Mouse (Mus musculus): ENCODE results near the gene Fgf13. TPM values are rescaled to one million over a fixed set of nuclear protein-coding genes. Genes with fewer than 3 reads are reported as not detected.

Fgf13 gene
- polyA plus RNA-seq (2014; fragmentation: Nextera tagmentation; extraction: Ambion mirVana): 46.1 and 51.7 TPM in 2 replicates

DNA sequence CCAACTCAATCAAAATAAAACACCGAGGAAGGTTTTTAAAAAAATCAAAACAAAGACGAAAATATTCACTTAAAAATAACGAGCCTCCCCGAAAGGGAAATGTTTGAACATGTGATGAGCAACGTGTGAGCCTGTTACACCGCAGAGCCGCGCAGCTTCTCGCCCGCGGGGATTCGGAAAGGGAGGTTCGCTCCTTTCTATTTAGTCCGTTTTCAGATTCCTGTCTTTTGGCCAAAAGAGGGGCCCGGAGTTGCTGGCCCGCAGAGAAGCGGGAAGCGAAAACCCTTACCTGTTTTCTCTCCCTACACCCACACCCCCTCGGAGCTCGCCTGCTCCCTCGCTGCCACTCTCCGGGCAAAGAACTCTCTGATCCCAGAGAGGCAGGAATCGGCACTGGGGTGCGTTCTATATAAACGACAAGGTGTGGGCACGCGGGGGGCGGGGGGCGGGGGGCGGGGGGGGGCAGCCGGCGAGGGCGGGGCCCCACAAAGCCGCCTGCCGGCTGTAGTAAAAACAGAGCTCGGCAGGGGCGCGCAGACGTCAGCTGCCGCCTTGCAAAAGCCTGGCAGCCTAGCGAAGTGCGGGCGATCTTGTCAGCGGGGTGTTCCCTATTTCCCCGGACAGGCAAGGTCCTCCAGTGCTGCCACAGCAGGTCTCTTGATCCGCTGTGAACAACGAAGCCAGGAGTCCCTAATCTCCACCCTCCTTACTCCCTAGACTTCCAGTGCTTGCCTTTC is at the start of gene Fgf13:
Gene Fgf13 (minus strand): TSS at position 377 of the 737 bp plus-strand sequence.
- WGBS: 16% methylated on average over 43 of the region's 47 CpGs
- Histone ChIP-seq H3K4me1 (ENCODE audit: control insufficient read depth in 2 of 2, insufficient read depth in 2 of 2, low read length in 2 of 2) (no peaks in the 10 kb centered on the region), H3K9me3 (ENCODE audit: control insufficient read depth, low read length) (no peaks in the 10 kb centered on the region), H3K4me3 (ENCODE audit: control insufficient read depth in 1 of 2, insufficient read depth in 1 of 2, low read depth in 1 of 2, low read length in 2 of 2) (peak within 1 kb of the TSS; percentile 49 to 52), H3K4me2 (ENCODE audit: low read length) (peak within 1 kb of the TSS; percentile 68), H3K9ac (ENCODE audit: low read length) (peak within 1 kb of the TSS; percentile 75), H3K27ac (replicated peaks in 1 of 2; ENCODE audit: control insufficient read depth in 1 of 2, insufficient read depth in 1 of 2, low read depth in 2 of 2, low read length in 2 of 2) (peak within 1 kb of the TSS; percentile 42 to 81), H3K27me3 (ENCODE audit: control insufficient read depth, insufficient read depth, low read length) (no peaks in the 10 kb centered on the region), H3K36me3 (ENCODE audit: control insufficient read depth, insufficient read depth, low read length) (no peaks in the 10 kb centered on the region)
- peak; percentile 38; the same call in 1 of the 2 replicates for ATAC-seq (ENCODE audit: insufficient number of reproducible peaks, insufficient read depth, low FRiP score, low read depth)

DNA sequence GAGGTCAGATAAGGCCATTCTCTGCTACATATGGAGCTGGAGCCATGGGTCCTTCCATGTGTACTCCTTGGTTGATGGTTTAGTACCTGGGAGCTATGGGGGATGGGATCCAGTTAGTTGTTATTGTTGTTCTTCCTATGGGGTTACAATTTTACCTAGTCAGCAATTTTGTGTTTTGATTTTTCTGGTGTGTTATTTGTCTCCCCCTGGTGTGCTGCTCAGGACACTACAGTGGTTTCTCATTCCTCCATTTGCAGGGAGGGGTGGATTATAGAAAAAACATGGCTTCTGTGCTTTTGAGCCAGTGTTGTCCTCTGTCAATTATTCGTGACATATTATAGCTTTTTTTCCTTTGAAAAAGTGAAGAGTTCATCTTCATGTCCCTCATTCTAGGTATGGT is 38.7 kb upstream of the Fgf13 start:
- Histone ChIP-seq H3K27me3 (ENCODE audit: control insufficient read depth, insufficient read depth, low read length) (no peaks in the 10 kb centered on the region), H3K4me2 (ENCODE audit: low read length) (no peak overlapping the region), H3K36me3 (ENCODE audit: control insufficient read depth, insufficient read depth, low read length) (no peaks in the 10 kb centered on the region), H3K27ac (replicated peaks in 1 of 2; ENCODE audit: control insufficient read depth in 1 of 2, insufficient read depth in 1 of 2, low read depth in 2 of 2, low read length in 2 of 2) (no peak overlapping the region), H3K4me3 (ENCODE audit: control insufficient read depth in 1 of 2, insufficient read depth in 1 of 2, low read depth in 1 of 2, low read length in 2 of 2) (no peak overlapping the region), H3K4me1 (ENCODE audit: control insufficient read depth in 2 of 2, insufficient read depth in 2 of 2, low read length in 2 of 2) (no peaks in the 10 kb centered on the region), H3K9me3 (ENCODE audit: control insufficient read depth, low read length) (no peaks in the 10 kb centered on the region), H3K9ac (ENCODE audit: low read length) (no peak overlapping the region)
- ATAC-seq (ENCODE audit: insufficient number of reproducible peaks, insufficient read depth, low FRiP score, low read depth): no peak
- WGBS: 40% methylated on average over 1 of the region's 1 CpGs

GRCm38 (mm10) chrX:59589050-59589449 is 21.2 kb upstream of the Fgf13 start:
- ATAC-seq (ENCODE audit: insufficient number of reproducible peaks, insufficient read depth, low FRiP score, low read depth): no peak
- Histone ChIP-seq H3K4me1 (ENCODE audit: control insufficient read depth in 2 of 2, insufficient read depth in 2 of 2, low read length in 2 of 2) (peaks cover 3 to 4% of the 10 kb centered on the region in 2 experiments; a peak in 1 of 4 replicates), H3K4me2 (ENCODE audit: low read length) (0 out of 2 replicates have a peak overlapping the region, but pooled peaks have one; percentile 0)

GRCm38 (mm10) chrX:59585508-59586186 is 17.8 kb upstream of the Fgf13 start:
- Histone ChIP-seq H3K4me3 (ENCODE audit: control insufficient read depth in 1 of 2, insufficient read depth in 1 of 2, low read depth in 1 of 2, low read length in 2 of 2) (peak overlapping the region; percentile 22 to 33), H3K4me1 (ENCODE audit: control insufficient read depth in 2 of 2, insufficient read depth in 2 of 2, low read length in 2 of 2) (peaks cover 3 to 4% of the 10 kb centered on the region in 2 experiments; a peak in 1 of 4 replicates), H3K27me3 (ENCODE audit: control insufficient read depth, insufficient read depth, low read length) (no peaks in the 10 kb centered on the region), H3K27ac (replicated peaks in 1 of 2; ENCODE audit: control insufficient read depth in 1 of 2, insufficient read depth in 1 of 2, low read depth in 2 of 2, low read length in 2 of 2) (peak overlapping the region; percentile 55 to 66; a peak in 3 of 4 replicates), H3K9me3 (ENCODE audit: control insufficient read depth, low read length) (no peaks in the 10 kb centered on the region), H3K36me3 (ENCODE audit: control insufficient read depth, insufficient read depth, low read length) (no peaks in the 10 kb centered on the region), H3K9ac (ENCODE audit: low read length) (peak overlapping the region; percentile 42), H3K4me2 (ENCODE audit: low read length) (peak overlapping the region; percentile 56)
- 52% methylated on average over 11 of the region's 11 CpGs for WGBS
- ATAC-seq (ENCODE audit: insufficient number of reproducible peaks, insufficient read depth, low FRiP score, low read depth): no peak

More at GRCm38 (mm10) chrX:59589050-59589449, 21.2 kb upstream of the Fgf13 start:
- Histone ChIP-seq H3K4me3 (ENCODE audit: control insufficient read depth in 1 of 2, insufficient read depth in 1 of 2, low read depth in 1 of 2, low read length in 2 of 2) (no peak overlapping the region), H3K9ac (ENCODE audit: low read length) (no peak overlapping the region), H3K27ac (replicated peaks in 1 of 2; ENCODE audit: control insufficient read depth in 1 of 2, insufficient read depth in 1 of 2, low read depth in 2 of 2, low read length in 2 of 2) (peak overlapping the region; percentile 71 to 73), H3K27me3 (ENCODE audit: control insufficient read depth, insufficient read depth, low read length) (no peaks in the 10 kb centered on the region), H3K36me3 (ENCODE audit: control insufficient read depth, insufficient read depth, low read length) (no peaks in the 10 kb centered on the region), H3K9me3 (ENCODE audit: control insufficient read depth, low read length) (no peaks in the 10 kb centered on the region)
- 26% methylated on average over 5 of the region's 5 CpGs for WGBS

GRCm38 (mm10) chrX:59584034-59584433 is 16.2 kb upstream of the Fgf13 start:
- H3K4me1 ChIP-seq (ENCODE audit: control insufficient read depth in 2 of 2, insufficient read depth in 2 of 2, low read length in 2 of 2): peaks cover under 1 to 4% of the 10 kb centered on the region in 2 experiments; a peak in 1 of 4 replicates
- no peak for ATAC-seq (ENCODE audit: insufficient number of reproducible peaks, insufficient read depth, low FRiP score, low read depth)
- peak overlapping the region; percentile 56 for H3K4me2 ChIP-seq (ENCODE audit: low read length)
- no peak overlapping the region for H3K27ac ChIP-seq (replicated peaks in 1 of 2; ENCODE audit: control insufficient read depth in 1 of 2, insufficient read depth in 1 of 2, low read depth in 2 of 2, low read length in 2 of 2)
- no peaks in the 10 kb centered on the region for H3K36me3 ChIP-seq (ENCODE audit: control insufficient read depth, insufficient read depth, low read length)
- no peaks in the 10 kb centered on the region for H3K27me3 ChIP-seq (ENCODE audit: control insufficient read depth, insufficient read depth, low read length)
- no peak overlapping the region for H3K4me3 ChIP-seq (ENCODE audit: control insufficient read depth in 1 of 2, insufficient read depth in 1 of 2, low read depth in 1 of 2, low read length in 2 of 2)
- no peaks in the 10 kb centered on the region for H3K9me3 ChIP-seq (ENCODE audit: control insufficient read depth, low read length)
- H3K9ac ChIP-seq (ENCODE audit: low read length): no peak overlapping the region

DNA sequence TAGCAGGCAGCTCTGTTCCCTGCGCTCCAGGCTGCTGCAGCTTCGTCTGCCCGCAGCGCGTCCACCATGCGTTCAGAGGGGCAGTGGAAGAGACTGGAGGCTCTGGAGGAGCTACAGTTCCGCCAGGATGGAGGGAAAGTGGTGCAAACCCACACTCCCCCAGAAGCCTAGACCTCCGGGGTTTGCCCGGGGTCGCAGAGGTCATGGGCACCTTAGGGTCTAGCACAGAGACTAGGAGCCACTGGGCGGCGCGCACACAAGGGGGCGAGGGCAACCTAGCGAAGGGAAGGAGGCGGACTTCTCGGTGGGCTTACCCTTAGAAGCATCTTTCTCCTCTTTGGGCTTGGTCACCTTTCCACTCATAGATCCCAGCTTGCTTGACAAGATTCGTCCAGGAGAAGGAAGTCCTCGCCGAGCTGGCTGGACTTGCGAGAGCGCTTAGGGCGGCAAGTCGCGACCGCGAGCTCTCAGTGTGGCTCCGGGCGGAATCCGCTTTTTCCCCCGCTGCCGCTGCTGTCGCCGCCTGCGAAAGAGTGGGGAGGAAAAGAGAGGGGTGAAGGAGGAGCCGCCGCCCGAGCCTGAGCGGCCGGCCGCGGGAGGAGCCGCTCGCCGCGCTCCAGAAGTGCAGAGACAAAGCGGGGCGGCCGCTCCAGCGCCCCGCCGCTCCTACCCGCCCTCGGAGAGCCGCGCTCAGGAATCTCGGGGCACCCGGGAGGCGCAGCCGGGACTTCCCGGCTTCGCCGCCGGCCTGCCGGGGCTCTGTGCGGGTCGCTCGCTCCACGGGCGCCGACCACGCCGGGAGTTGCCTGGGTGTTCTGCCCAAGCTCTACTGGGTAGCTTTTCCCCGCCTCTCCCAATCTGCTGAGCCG is 811 bp downstream of the Fgf13 start:
- peak overlapping the region; percentile 47 to 49 for H3K4me3 ChIP-seq (ENCODE audit: control insufficient read depth in 1 of 2, insufficient read depth in 1 of 2, low read depth in 1 of 2, low read length in 2 of 2)
- no peaks in the 10 kb centered on the region for H3K36me3 ChIP-seq (ENCODE audit: control insufficient read depth, insufficient read depth, low read length)
- peak overlapping the region; percentile 42 to 81 for H3K27ac ChIP-seq (replicated peaks in 1 of 2; ENCODE audit: control insufficient read depth in 1 of 2, insufficient read depth in 1 of 2, low read depth in 2 of 2, low read length in 2 of 2)
- H3K9ac ChIP-seq (ENCODE audit: low read length): peak overlapping the region; percentile 75
- no peaks in the 10 kb centered on the region for H3K9me3 ChIP-seq (ENCODE audit: control insufficient read depth, low read length)
- no peaks in the 10 kb centered on the region for H3K4me1 ChIP-seq (ENCODE audit: control insufficient read depth in 2 of 2, insufficient read depth in 2 of 2, low read length in 2 of 2)
- peak overlapping the region; percentile 68 for H3K4me2 ChIP-seq (ENCODE audit: low read length)
- 18% methylated on average over 44 of the region's 75 CpGs for WGBS
- H3K27me3 ChIP-seq (ENCODE audit: control insufficient read depth, insufficient read depth, low read length): no peaks in the 10 kb centered on the region
- ATAC-seq (ENCODE audit: insufficient number of reproducible peaks, insufficient read depth, low FRiP score, low read depth): peak; percentile 39; the same call in 1 of the 2 replicates
